Mouse (Mus musculus) kidney, adult 2 months (tissue): ENCODE measurements at regions not wholly inside any gene's neighbourhood (a gene's known extent, or its start where the extent isn't known, plus 50 kb on each side); places are given as distances from the start of the nearest gene placed in this dataset.

Experiments
- CTCF ChIP-seq: fragments of 200-500 bp; conservative IDR thresholded peaks from 2 replicates; pipeline ENCODE4 v1.5.1; 2011; ENCODE audit warnings: low read depth, mild to moderate bottlenecking, control low read depth, low read length, moderate library complexity, mixed read lengths; ENCODE audit not compliant: insufficient read depth, insufficient read length
- POLR2A ChIP-seq: fragments of 200-500 bp; IDR thresholded peaks from one replicate; pipeline ENCODE4 v1.6.1; 2011; ENCODE audit warnings: low read depth, low read length, control low read depth

GRCm38 (mm10) chr9:49884516-49885343 lies 86.0 kb upstream of the Ncam1 start:
- TF ChIP-seq CTCF, result no peak
- no peak for TF ChIP-seq POLR2A
